Mouse (Mus musculus): Measurements from ENCODE around the gene Olfr548-ps1.

Olfr548-ps1 gene

DNA sequence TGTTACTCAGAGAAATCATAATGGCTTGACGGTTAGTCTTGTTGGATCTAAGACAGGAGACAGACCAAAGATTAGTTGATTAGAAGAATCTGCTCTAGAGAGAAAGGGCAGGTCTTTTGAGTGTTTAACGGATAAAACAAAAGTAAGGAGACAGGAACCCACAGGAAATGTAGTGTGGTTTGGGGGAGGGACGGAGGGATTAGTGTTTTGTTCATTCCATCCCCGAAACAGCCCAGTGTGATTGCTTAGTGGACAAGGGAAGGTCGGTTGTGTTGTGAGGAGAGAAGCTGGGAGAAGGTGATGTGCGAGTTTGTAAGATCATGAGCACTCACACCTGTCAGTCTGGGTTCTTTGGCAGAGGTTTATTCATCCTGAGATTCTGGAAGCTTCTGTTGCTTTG, 35.3 kb downstream of the Olfr548-ps1 start:
- DNase-seq, result no peak

DNA sequence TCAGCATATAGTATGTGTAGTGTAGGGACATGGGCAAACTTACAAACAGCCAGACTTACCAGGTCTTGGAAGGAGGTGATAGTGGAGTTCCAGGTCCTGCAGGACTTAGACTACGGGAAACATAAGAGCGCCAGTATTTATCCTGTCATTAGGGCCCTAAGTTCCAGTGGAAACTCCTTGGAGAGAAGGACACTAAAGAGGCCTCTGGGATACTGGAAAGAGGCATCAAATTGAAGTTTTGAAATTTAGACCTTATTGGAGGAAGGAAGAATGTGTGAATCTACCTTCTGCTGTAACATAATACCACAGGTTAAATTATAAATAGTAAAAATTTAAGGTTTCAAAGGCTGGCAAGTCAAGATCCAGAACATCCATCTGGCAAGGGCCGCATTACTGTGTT, 51.1 kb downstream of the Olfr548-ps1 start, which contains the start of gene Olfr551:
Gene Olfr551 (minus strand): TSS at position 101 of the 400 bp plus-strand sequence.
- no peak for DNase-seq
